Mouse (Mus musculus) stomach, postnatal 0 days (tissue): ENCODE data around the gene Epb42.

ENCODE experiments used
- CTCF ChIP-seq: IDR thresholded peaks from 2 replicates; pipeline ENCODE4 v1.5.1; 2016; ENCODE audit warnings: antibody characterized with exemption, low read depth, mild to moderate bottlenecking, moderate library complexity
- EP300 ChIP-seq: optimal IDR thresholded peaks from 2 replicates; pipeline ENCODE3; 2016; ENCODE audit warnings: antibody characterized with exemption

- TF ChIP-seq CTCF (no peak), EP300 (no peak)
Measured at GRCm38 (mm10) chr2:121067116-121067515, 30.2 kb upstream of the Epb42 start.
